Mouse (Mus musculus) hindbrain, embryonic 11.5 days (tissue): ENCODE measurements around the gene Cdk8. TPM values are rescaled to one million over a fixed set of nuclear protein-coding genes. Genes with fewer than 3 reads are reported as not detected.

Experiments
- ATAC-seq: fragments of 200-750 bp; cut with Nextera tagmentation; 2 replicates; pipeline ENCODE4 v1.8.0; 2017; ENCODE audit warnings: mild to moderate bottlenecking, moderate TSS enrichment, moderate library complexity; ENCODE audit not compliant: low FRiP score
- DNase-seq: peaks from one replicate; pipeline ENCODE4 v3.0.0-alpha.2; 2015; ENCODE audit warnings: low spot score
- H3K27ac ChIP-seq: fragments of 300-500 bp; sonication (generic); 2 replicates; pipeline ENCODE4 v1.5.1; 2014; ENCODE audit warnings: mild to moderate bottlenecking, low read depth, low read length
- H3K27me3 ChIP-seq: fragments of 300-500 bp; sonication (generic); 2 replicates; pipeline ENCODE4 v1.6.1; 2014; ENCODE audit warnings: mild to moderate bottlenecking, low read length, moderate library complexity, mixed read lengths; ENCODE audit not compliant: control insufficient read depth, insufficient read depth
- H3K36me3 ChIP-seq: fragments of 300-500 bp; sonication (generic); 2 replicates; pipeline ENCODE4 v1.6.1; 2014; ENCODE audit warnings: mild to moderate bottlenecking, low read length, moderate library complexity, mixed read lengths; ENCODE audit not compliant: control insufficient read depth, insufficient read depth
- H3K4me1 ChIP-seq: fragments of 300-500 bp; sonication (generic); replicated peaks from 2 replicates; pipeline ENCODE4 v1.6.1; 2014; ENCODE audit warnings: low read length, mixed read lengths; ENCODE audit not compliant: control insufficient read depth, insufficient read depth
- H3K4me2 ChIP-seq: fragments of 300-500 bp; sonication (generic); replicated peaks from 2 replicates; pipeline ENCODE4 v1.6.1; 2014; ENCODE audit warnings: mild to moderate bottlenecking, low read depth, low read length
- H3K4me3 ChIP-seq: fragments of 300-500 bp; sonication (generic); 2 replicates; pipeline ENCODE4 v1.5.1; 2014; ENCODE audit warnings: low read depth, low read length
- H3K9ac ChIP-seq: fragments of 300-500 bp; sonication (generic); 2 replicates; pipeline ENCODE4 v1.6.1; 2014; ENCODE audit warnings: low read depth, low read length
- H3K9me3 ChIP-seq: fragments of 300-500 bp; sonication (generic); 2 replicates; pipeline ENCODE4 v1.6.1; 2016; ENCODE audit warnings: low read length; ENCODE audit not compliant: control insufficient read depth
- WGBS: fragments of 180-500 bp; shearing (Covaris S2); extraction: QIAGEN DNeasy Blood & Tissue Kit; methylation state at CpG from one replicate; pipeline ENCODE4 v1.1.7; 2014; 5-methylcytosine and 5-hydroxymethylcytosine counted together
- polyA plus RNA-seq: library from polyadenylated mRNA; unstranded; fragments of >200 nt; fragmentation: Nextera tagmentation; extraction: Ambion mirVana; gene quantifications from 2 replicates; pipeline ENCODE4 v1.2.1, GENCODE M21; 2014

The Cdk8 gene
- polyA plus RNA-seq, 1 experiment from 2014 or later, result 40.5 TPM

GRCm38 (mm10) chr5:146253644-146254043 lies 22.6 kb downstream of the Cdk8 start:
- H3K27me3 ChIP-seq, result no peaks in the 10 kb centered on the region
- DNase-seq (no peak), ATAC-seq (no peak)
- no peaks in the 10 kb centered on the region for H3K36me3 ChIP-seq
- H3K27ac ChIP-seq, result no peak overlapping the region
- no peak overlapping the region for H3K9ac ChIP-seq
- 90% methylated on average over 5 of the region's 5 CpGs for WGBS
- no peaks in the 10 kb centered on the region for H3K9me3 ChIP-seq
- no peak overlapping the region for H3K4me2 ChIP-seq
- H3K4me1 ChIP-seq, result no peaks in the 10 kb centered on the region
- no peak overlapping the region for H3K4me3 ChIP-seq

- no peak overlapping the region for H3K9ac ChIP-seq
- no peak overlapping the region for H3K27ac ChIP-seq
- H3K4me1 ChIP-seq, result no peaks in the 10 kb centered on the region
- H3K4me3 ChIP-seq, result no peak overlapping the region
- WGBS, result 53% methylated on average over 9 of the region's 9 CpGs
- H3K4me2 ChIP-seq, result no peak overlapping the region
- DNase-seq (peak; percentile 19), ATAC-seq (no peak)
- H3K9me3 ChIP-seq, result no peaks in the 10 kb centered on the region
- no peaks in the 10 kb centered on the region for H3K27me3 ChIP-seq
- H3K36me3 ChIP-seq, result no peaks in the 10 kb centered on the region
Measured at GRCm38 (mm10) chr5:146260003-146260402, 29.0 kb downstream of the Cdk8 start.

GRCm38 (mm10) chr5:146265934-146266591 lies 35.0 kb downstream of the Cdk8 start:
- Histone ChIP-seq H3K27me3 (no peaks in the 10 kb centered on the region), H3K36me3 (no peaks in the 10 kb centered on the region), H3K9ac (no peak overlapping the region), H3K4me2 (no peak overlapping the region), H3K4me1 (no peaks in the 10 kb centered on the region), H3K27ac (no peak overlapping the region), H3K9me3 (no peaks in the 10 kb centered on the region), H3K4me3 (no peak overlapping the region)
- WGBS, result 84% methylated on average over 4 of the region's 6 CpGs
- DNase-seq (no peak), ATAC-seq (no peak)

- H3K9ac ChIP-seq, result no peak overlapping the region
- 96% methylated on average over 7 of the region's 7 CpGs for WGBS
- DNase-seq, result no peak
Measured at GRCm38 (mm10) chr5:146267776-146268175, 36.7 kb downstream of the Cdk8 start.

GRCm38 (mm10) chr5:146270593-146270992 lies 39.6 kb downstream of the Cdk8 start:
- no peaks in the 10 kb centered on the region for H3K27me3 ChIP-seq
- ATAC-seq, result no peak
- no peak overlapping the region for H3K9ac ChIP-seq
- H3K4me3 ChIP-seq, result no peak overlapping the region
- no peaks in the 10 kb centered on the region for H3K4me1 ChIP-seq
- no peaks in the 10 kb centered on the region for H3K36me3 ChIP-seq
- DNase-seq, result no peak
- no peak overlapping the region for H3K27ac ChIP-seq
- H3K9me3 ChIP-seq, result no peaks in the 10 kb centered on the region
- WGBS, result 84% methylated on average over 9 of the region's 9 CpGs
- no peak overlapping the region for H3K4me2 ChIP-seq

More at GRCm38 (mm10) chr5:146267776-146268175, 36.7 kb downstream of the Cdk8 start:
- no peaks in the 10 kb centered on the region for H3K4me1 ChIP-seq
- H3K36me3 ChIP-seq, result no peaks in the 10 kb centered on the region
- H3K4me3 ChIP-seq, result no peak overlapping the region
- no peak for ATAC-seq
- no peak overlapping the region for H3K4me2 ChIP-seq
- H3K9me3 ChIP-seq, result no peaks in the 10 kb centered on the region
- no peaks in the 10 kb centered on the region for H3K27me3 ChIP-seq
- H3K27ac ChIP-seq, result no peak overlapping the region

GRCm38 (mm10) chr5:146271662-146272061 lies 40.6 kb downstream of the Cdk8 start:
- H3K4me3 ChIP-seq, result no peak overlapping the region
- no peaks in the 10 kb centered on the region for H3K36me3 ChIP-seq
- H3K9me3 ChIP-seq, result no peaks in the 10 kb centered on the region
- no peaks in the 10 kb centered on the region for H3K27me3 ChIP-seq
- H3K9ac ChIP-seq, result no peak overlapping the region
- ATAC-seq (no peak), DNase-seq (no peak)
- no peak overlapping the region for H3K27ac ChIP-seq
- 93% methylated on average over 5 of the region's 5 CpGs for WGBS
- no peak overlapping the region for H3K4me2 ChIP-seq
- H3K4me1 ChIP-seq, result no peaks in the 10 kb centered on the region

- Histone ChIP-seq H3K4me2 (no peak overlapping the region), H3K27me3 (no peaks in the 10 kb centered on the region), H3K27ac (no peak overlapping the region), H3K36me3 (no peaks in the 10 kb centered on the region), H3K4me1 (no peaks in the 10 kb centered on the region), H3K9me3 (no peaks in the 10 kb centered on the region), H3K9ac (no peak overlapping the region), H3K4me3 (no peak overlapping the region)
- WGBS, result 83% methylated on average over 4 of the region's 4 CpGs
- DNase-seq (no peak), ATAC-seq (no peak)
Measured at GRCm38 (mm10) chr5:146273096-146273495, 42.1 kb downstream of the Cdk8 start.

- H3K9ac ChIP-seq, result no peak overlapping the region
- H3K4me2 ChIP-seq, result no peak overlapping the region
- no peak for DNase-seq
- H3K36me3 ChIP-seq, result no peaks in the 10 kb centered on the region
- 89% methylated on average over 4 of the region's 4 CpGs for WGBS
- H3K27ac ChIP-seq, result no peak overlapping the region
- no peaks in the 10 kb centered on the region for H3K27me3 ChIP-seq
- H3K4me3 ChIP-seq, result no peak overlapping the region
- no peaks in the 10 kb centered on the region for H3K4me1 ChIP-seq
- no peaks in the 10 kb centered on the region for H3K9me3 ChIP-seq
- ATAC-seq, result no peak
Measured at GRCm38 (mm10) chr5:146274420-146275045, 43.5 kb downstream of the Cdk8 start.

GRCm38 (mm10) chr5:146277513-146277912 lies 46.5 kb downstream of the Cdk8 start:
- no peaks in the 10 kb centered on the region for H3K36me3 ChIP-seq

More at GRCm38 (mm10) chr5:146277513-146277912, 46.5 kb downstream of the Cdk8 start:
- DNase-seq, result no peak
- no peak overlapping the region for H3K9ac ChIP-seq
- H3K4me3 ChIP-seq, result no peak overlapping the region
- H3K4me2 ChIP-seq, result no peak overlapping the region
- H3K27ac ChIP-seq, result no peak overlapping the region
- no peaks in the 10 kb centered on the region for H3K4me1 ChIP-seq
- no peak for ATAC-seq
- H3K27me3 ChIP-seq, result no peaks in the 10 kb centered on the region
- WGBS, result 95% methylated on average over 4 of the region's 4 CpGs
- H3K9me3 ChIP-seq, result no peaks in the 10 kb centered on the region
